Mouse (Mus musculus): Measurements from ENCODE around the gene Gm45337.
A peak's percentile ranks its signal among the peaks of the same experiment; 100 is the strongest.
"Not testable (repeated sequence)": the region's sequence is repeated elsewhere in the genome, so short reads cannot be mapped to it uniquely, and the experiment has no call there.

The Gm45337 gene

GRCm38 (mm10) chr7:142144507-142144906, at the start of gene Gm45337:
Gm45337 (minus strand) TSS chr7:142144607.
- DNase-seq (ENCODE audit: inconsistent ontology term): no peak

GRCm38 (mm10) chr7:142190289-142190688, 45.9 kb upstream of the Gm45337 start, which contains the start of gene Gm10153:
Gm10153 (minus strand) TSS chr7:142190389.
- DNase-seq (ENCODE audit: inconsistent ontology term): no peak

GRCm38 (mm10) chr7:142188156-142188555, 43.7 kb upstream of the Gm45337 start:
- peak; percentile 37 for DNase-seq (ENCODE audit: inconsistent ontology term)

GRCm38 (mm10) chr7:142181021-142181420, 36.6 kb upstream of the Gm45337 start:
- DNase-seq (ENCODE audit: inconsistent ontology term): no peak

GRCm38 (mm10) chr7:142178685-142179084, 34.3 kb upstream of the Gm45337 start:
- DNase-seq (ENCODE audit: inconsistent ontology term): no peak

- DNase-seq (ENCODE audit: inconsistent ontology term): not testable (repeated sequence)
These were observed 31.5 kb upstream of the Gm45337 start, which contains the start of gene Krtap5-2 for GRCm38 (mm10) chr7:142175905-142176304. Krtap5-2 (minus strand) TSS chr7:142176005.

- DNase-seq (ENCODE audit: inconsistent ontology term): no peak
These were observed 25.4 kb upstream of the Gm45337 start for GRCm38 (mm10) chr7:142169836-142170235.

- not testable (repeated sequence) for DNase-seq (ENCODE audit: inconsistent ontology term)
These were observed 21.2 kb upstream of the Gm45337 start, which contains the start of gene Gm4553 for GRCm38 (mm10) chr7:142165639-142166038. Gm4553 (minus strand) TSS chr7:142165739.

GRCm38 (mm10) chr7:142159366-142159765, 15.0 kb upstream of the Gm45337 start:
- DNase-seq (ENCODE audit: inconsistent ontology term): no peak

GRCm38 (mm10) chr7:142157013-142157412, 12.6 kb upstream of the Gm45337 start, which contains the start of gene Gm29735:
Gm29735 (minus strand) TSS chr7:142157113.
- DNase-seq (ENCODE audit: inconsistent ontology term): not testable (repeated sequence)

GRCm38 (mm10) chr7:142155308-142155707, 10.9 kb upstream of the Gm45337 start:
- DNase-seq (ENCODE audit: inconsistent ontology term): no peak

GRCm38 (mm10) chr7:142152191-142152590, 7.8 kb upstream of the Gm45337 start:
- DNase-seq (ENCODE audit: inconsistent ontology term): no peak

GRCm38 (mm10) chr7:142148633-142149032, 4.2 kb upstream of the Gm45337 start:
- no peak for DNase-seq (ENCODE audit: inconsistent ontology term)

GRCm38 (mm10) chr7:142146033-142146432, 1.6 kb upstream of the Gm45337 start:
- DNase-seq (ENCODE audit: inconsistent ontology term): peak; percentile 38

GRCm38 (mm10) chr7:142145413-142145940, 1.1 kb upstream of the Gm45337 start:
- no peak for DNase-seq (ENCODE audit: inconsistent ontology term)

GRCm38 (mm10) chr7:142143506-142144010, 849 bp downstream of the Gm45337 start:
- not testable (repeated sequence) for DNase-seq (ENCODE audit: inconsistent ontology term)

- no peak for DNase-seq (ENCODE audit: inconsistent ontology term)
These were observed 3.7 kb downstream of the Gm45337 start for GRCm38 (mm10) chr7:142140696-142141095.

- DNase-seq (ENCODE audit: inconsistent ontology term): not testable (repeated sequence)
These were observed 8.5 kb downstream of the Gm45337 start, which contains the start of gene Gm39115 for GRCm38 (mm10) chr7:142135934-142136333. Gm39115 (minus strand) TSS chr7:142136034.

- DNase-seq (ENCODE audit: inconsistent ontology term): peak; percentile 9
These were observed 10.0 kb downstream of the Gm45337 start for GRCm38 (mm10) chr7:142134206-142134995.

GRCm38 (mm10) chr7:142128843-142129242, 15.6 kb downstream of the Gm45337 start:
- DNase-seq (ENCODE audit: inconsistent ontology term): no peak

GRCm38 (mm10) chr7:142120629-142121028, 23.8 kb downstream of the Gm45337 start, which contains the start of gene Gm45618:
Gm45618 (minus strand) TSS chr7:142120729.
- DNase-seq (ENCODE audit: inconsistent ontology term): not testable (repeated sequence)

- no peak for DNase-seq (ENCODE audit: inconsistent ontology term)
These were observed 24.8 kb downstream of the Gm45337 start for GRCm38 (mm10) chr7:142119632-142120031.

Data from Muller cell, postnatal 12 days (primary cell).